Mouse (Mus musculus): ENCODE data around the gene Serpina1d.
"Not testable (repeated sequence)": the region's sequence is repeated elsewhere in the genome, so short reads cannot be mapped to it uniquely, and the experiment has no call there.

The Serpina1d gene

GRCm38 (mm10) chr12:103773246-103773851, at the start of gene Serpina1d:
Gene Serpina1d (minus strand): TSS chr12:103773592.
- not testable (repeated sequence) for DNase-seq (ENCODE audit: low spot score in 2 of 2)

- not testable (repeated sequence) for DNase-seq (ENCODE audit: low spot score in 2 of 2)
Measured at GRCm38 (mm10) chr12:103770597-103770996, 2.8 kb downstream of the Serpina1d start.

GRCm38 (mm10) chr12:103763083-103763482, 10.3 kb downstream of the Serpina1d start:
- DNase-seq (ENCODE audit: low spot score in 2 of 2) = not testable (repeated sequence)

- DNase-seq (ENCODE audit: low spot score in 2 of 2) = not testable (repeated sequence)
Measured at GRCm38 (mm10) chr12:103760316-103760715, 13.1 kb downstream of the Serpina1d start.

- not testable (repeated sequence) for DNase-seq (ENCODE audit: low spot score in 2 of 2)
Measured at GRCm38 (mm10) chr12:103745957-103746356, 27.4 kb downstream of the Serpina1d start.

GRCm38 (mm10) chr12:103737791-103738580, 35.4 kb downstream of the Serpina1d start:
- DNase-seq (ENCODE audit: low spot score in 2 of 2) = not testable (repeated sequence)

- not testable (repeated sequence) for DNase-seq (ENCODE audit: low spot score in 2 of 2)
Measured at GRCm38 (mm10) chr12:103735566-103735965, 37.8 kb downstream of the Serpina1d start.

- not testable (repeated sequence) for DNase-seq (ENCODE audit: low spot score in 2 of 2)
Measured at GRCm38 (mm10) chr12:103735101-103735500, 38.3 kb downstream of the Serpina1d start.

Measured in frontal cortex, postnatal 14 days (tissue).